Mouse (Mus musculus): ENCODE data around the gene Zfp629. TPM values are rescaled to one million over a fixed set of nuclear protein-coding genes. Genes with fewer than 3 reads are reported as not detected.

Zfp629 gene
- 39.2 and 42.5 TPM in 2 replicates for polyA plus RNA-seq (2012; rRNA removed)

GRCm38 (mm10) chr7:127614891-127615843 lies at the start of gene Zfp629:
Gene Zfp629, minus strand, starts transcription at chr7:127615797.

GRCm38 (mm10) chr7:127588011-127588871 lies 27.4 kb downstream of the Zfp629 start, which contains the start of the genes Ccdc189 and Rnf40:
Gene Ccdc189, minus strand, starts transcription at chr7:127588595.
Gene Rnf40, plus strand, starts transcription at chr7:127588767.

GRCm38 (mm10) chr7:127572895-127573471 lies 42.6 kb downstream of the Zfp629 start, which contains the start of gene Phkg2:
Gene Phkg2, plus strand, starts transcription at chr7:127573340.

GRCm38 (mm10) chr7:127561340-127561858 lies 54.2 kb downstream of the Zfp629 start, which contains the start of gene Tmem265:
Gene Tmem265, plus strand, starts transcription at chr7:127561390.

Other genes with a start within 250 kb of the Zfp629 start
- gene Zfp747, start 239.7 kb downstream of the Zfp629 start, polyA plus RNA-seq (2012; rRNA removed), result 7.0 and 7.4 TPM in 2 replicates
- 3.7 and 3.8 TPM in 2 replicates for gene 9130019O22Rik, start 228.6 kb downstream of the Zfp629 start, polyA plus RNA-seq (2012; rRNA removed)
- 7.4 and 7.5 TPM in 2 replicates for gene E430018J23Rik, start 222.2 kb downstream of the Zfp629 start, polyA plus RNA-seq (2012; rRNA removed)
- gene Zfp764, start 209.0 kb downstream of the Zfp629 start, polyA plus RNA-seq (2012; rRNA removed), result 4.1 and 4.9 TPM in 2 replicates
- gene Zfp688, start 193.7 kb downstream of the Zfp629 start, polyA plus RNA-seq (2012; rRNA removed), result 20.0 and 22.1 TPM in 2 replicates
- gene Zfp689, start 166.6 kb downstream of the Zfp629 start, polyA plus RNA-seq (2012; rRNA removed), result 12.3 and 12.5 TPM in 2 replicates
- gene Prr14, start 156.2 kb downstream of the Zfp629 start, polyA plus RNA-seq (2012; rRNA removed), result 86.3 and 89.4 TPM in 2 replicates
- gene Fbrs, start 136.6 kb downstream of the Zfp629 start, polyA plus RNA-seq (2012; rRNA removed), result 28.5 and 42.4 TPM in 2 replicates
- 20.8 and 25.3 TPM in 2 replicates for gene Srcap, start 103.8 kb downstream of the Zfp629 start, polyA plus RNA-seq (2012; rRNA removed)
- 17.6 and 18.6 TPM in 2 replicates for gene Gm42715, start 96.2 kb downstream of the Zfp629 start, polyA plus RNA-seq (2012; rRNA removed)
- gene Tmem265, start 54.4 kb downstream of the Zfp629 start, polyA plus RNA-seq (2012; rRNA removed), result 0.36 and 2.0 TPM in 2 replicates
- gene Phkg2, start 42.5 kb downstream of the Zfp629 start, polyA plus RNA-seq (2012; rRNA removed), result 117 and 121 TPM in 2 replicates
- gene Ccdc189, start 27.2 kb downstream of the Zfp629 start, polyA plus RNA-seq (2012; rRNA removed), result 12.9 and 13.4 TPM in 2 replicates
- gene Rnf40, start 27.0 kb downstream of the Zfp629 start, polyA plus RNA-seq (2012; rRNA removed), result 56.5 and 57.7 TPM in 2 replicates
- gene Bcl7c, start 93.1 kb upstream of the Zfp629 start, polyA plus RNA-seq (2012; rRNA removed), result 53.7 and 67.6 TPM in 2 replicates
- gene Ctf1, start 96.9 kb upstream of the Zfp629 start, polyA plus RNA-seq (2012; rRNA removed), result 9.8 and 15.3 TPM in 2 replicates
- gene Ctf2, start 116.4 kb upstream of the Zfp629 start, polyA plus RNA-seq (2012; rRNA removed), result not detected in 2 replicates
- gene Fbxl19, start 128.7 kb upstream of the Zfp629 start, polyA plus RNA-seq (2012; rRNA removed), result 131 and 136 TPM in 2 replicates
- 8.2 and 10.4 TPM in 2 replicates for gene Orai3, start 154.0 kb upstream of the Zfp629 start, polyA plus RNA-seq (2012; rRNA removed)
- gene Setd1a, start 160.9 kb upstream of the Zfp629 start, polyA plus RNA-seq (2012; rRNA removed), result 16.7 and 23.0 TPM in 2 replicates
- not detected in 2 replicates for gene Gm49388, start 169.8 kb upstream of the Zfp629 start, polyA plus RNA-seq (2012; rRNA removed)
- gene Hsd3b7, start 184.8 kb upstream of the Zfp629 start, polyA plus RNA-seq (2012; rRNA removed), result 15.0 and 18.8 TPM in 2 replicates
- gene Stx4a, start 208.5 kb upstream of the Zfp629 start, polyA plus RNA-seq (2012; rRNA removed), result 55.6 and 78.3 TPM in 2 replicates
- gene Stx1b, start 208.8 kb upstream of the Zfp629 start, polyA plus RNA-seq (2012; rRNA removed), result 82.8 and 97.6 TPM in 2 replicates